Mouse (Mus musculus) retina, postnatal 1 day (tissue): ENCODE measurements at regions not wholly inside any gene's neighbourhood (a gene's known extent, or its start where the extent isn't known, plus 50 kb on each side); places are given as distances from the start of the nearest gene placed in this dataset.
A peak's percentile ranks its signal among the peaks of the same experiment; 100 is the strongest.
"Not testable (repeated sequence)": the region's sequence is repeated elsewhere in the genome, so short reads cannot be mapped to it uniquely, and the experiment has no call there.

ENCODE experiments used
- DNase-seq: peaks from one replicate; pipeline ENCODE4 v3.0.0-alpha.2; 2012

DNA sequence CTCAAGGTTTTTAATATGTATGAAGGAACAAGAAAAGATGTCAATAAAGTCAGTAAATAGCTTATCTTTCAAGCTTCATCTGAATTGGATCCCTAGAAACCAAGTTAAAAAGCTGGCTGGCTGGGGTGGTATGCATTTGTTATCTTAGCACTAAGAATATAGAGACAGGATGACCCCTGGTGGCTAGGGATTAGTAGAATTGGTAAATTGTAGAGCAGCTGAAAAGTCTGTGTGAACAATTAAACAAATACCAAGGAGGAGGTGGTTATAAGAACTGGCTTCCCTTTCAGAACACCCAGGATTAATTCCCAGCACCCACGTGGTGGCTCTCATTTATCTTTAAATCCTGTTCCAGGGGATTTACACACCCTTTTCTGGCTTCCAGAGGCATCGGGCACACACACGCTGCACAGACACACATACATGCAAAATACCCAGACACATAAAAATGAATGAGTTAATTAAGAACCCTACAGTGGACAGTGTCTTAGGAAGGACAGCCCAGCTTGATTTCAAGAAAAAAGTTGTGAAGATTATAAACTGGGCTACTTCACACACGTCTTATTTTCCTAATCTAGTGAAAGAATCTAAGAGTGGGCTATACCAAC is 170.5 kb downstream of the Pdzph1 start:
- peak; percentile 30 for DNase-seq

DNA sequence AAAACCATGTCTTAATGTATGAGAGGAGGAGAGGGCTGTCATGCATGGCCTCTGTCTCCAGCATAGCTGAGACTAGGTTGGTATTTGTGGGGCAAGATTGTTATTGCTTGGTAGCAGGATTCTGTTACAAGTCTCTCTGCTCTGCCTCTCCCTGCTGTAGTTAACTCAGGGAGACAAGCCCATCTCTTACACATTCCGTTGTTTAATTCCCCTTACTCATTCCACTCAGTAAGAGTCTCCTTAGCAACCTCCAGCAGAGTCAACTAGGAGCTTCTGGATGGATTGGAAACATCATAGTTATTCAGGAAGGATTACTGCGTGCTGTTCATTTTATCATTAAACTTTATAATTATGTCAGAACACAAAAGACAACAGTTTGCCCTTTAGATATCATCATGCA is 171.8 kb downstream of the Pdzph1 start:
- no peak for DNase-seq

DNA sequence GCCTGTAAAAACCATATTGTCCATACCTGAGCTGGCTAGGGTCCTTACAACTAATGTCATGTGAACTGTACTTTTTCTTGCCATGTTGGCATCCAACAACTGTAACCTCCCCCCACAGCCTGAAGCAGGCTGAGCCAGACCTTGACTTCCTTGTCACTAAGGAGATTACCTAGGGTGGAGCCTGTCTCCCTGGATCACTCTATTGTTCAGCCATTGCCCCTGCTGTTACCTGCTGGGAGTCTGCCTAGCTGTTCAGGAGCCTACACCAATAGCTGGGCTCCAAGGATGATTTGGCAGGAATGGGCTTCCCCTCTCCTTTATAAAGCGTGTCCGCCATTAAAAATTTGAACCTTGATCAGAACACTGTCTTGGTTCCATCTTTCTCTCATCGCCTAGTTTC is 215.7 kb downstream of the Pdzph1 start:
- not testable (repeated sequence) for DNase-seq

DNA sequence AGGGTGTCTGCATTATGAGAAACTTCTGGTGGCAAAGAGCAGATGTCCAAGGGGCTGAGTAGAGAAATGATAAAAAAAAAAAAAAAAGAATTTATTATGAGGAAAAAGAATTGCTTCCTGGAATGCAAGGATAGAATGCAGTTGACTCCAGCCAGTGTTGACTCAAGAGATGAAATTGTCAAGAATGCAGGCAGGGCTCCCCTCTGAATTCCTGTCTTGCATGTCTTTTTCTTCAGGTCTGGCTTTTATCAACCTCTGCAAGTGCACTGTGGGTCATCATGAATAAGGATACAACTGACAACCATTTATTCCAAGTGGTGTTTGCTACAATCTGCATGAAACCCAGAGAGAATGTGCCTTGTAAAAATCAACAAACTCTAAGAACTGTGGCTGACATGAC is 217.6 kb downstream of the Pdzph1 start:
- no peak for DNase-seq

DNA sequence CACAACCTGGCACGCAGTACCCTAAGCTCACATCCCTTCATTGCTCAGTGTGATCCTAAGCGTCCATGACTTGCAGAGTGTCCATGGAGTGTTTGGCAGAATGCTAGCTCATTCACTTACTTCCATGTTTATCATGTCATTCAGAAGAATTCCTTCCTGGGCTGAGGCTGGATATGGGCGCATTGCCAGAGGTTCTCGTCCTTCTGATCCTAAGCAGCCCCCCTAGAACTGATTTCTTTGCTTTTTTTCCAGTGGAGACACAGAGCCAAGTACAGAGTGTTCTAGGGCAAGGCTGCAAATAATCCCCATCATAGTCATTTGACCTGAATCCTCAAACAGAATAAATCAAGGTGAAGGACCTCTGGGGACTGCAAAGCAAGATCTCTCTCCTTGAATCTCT is 226.0 kb downstream of the Pdzph1 start:
- DNase-seq, result no peak

DNA sequence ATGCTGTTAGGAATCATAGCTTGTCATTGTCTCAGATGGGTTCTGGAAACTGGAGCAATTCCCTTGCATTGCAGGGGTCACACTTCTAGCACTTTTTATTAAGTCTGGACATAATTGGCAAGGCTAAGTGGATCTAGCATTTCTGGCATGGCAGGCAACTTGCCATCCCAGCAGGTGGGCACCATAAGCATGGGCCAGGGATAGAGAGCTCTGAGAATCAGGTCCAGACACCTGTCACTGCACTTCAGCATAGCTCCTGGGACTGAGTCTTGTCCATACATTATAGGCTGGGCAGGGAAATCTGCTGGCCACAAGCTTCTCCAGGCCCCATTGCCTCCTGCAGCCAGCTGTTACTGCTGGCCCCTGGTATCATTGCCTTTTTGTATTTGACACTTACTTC is 242.2 kb downstream of the Pdzph1 start:
- no peak for DNase-seq

DNA sequence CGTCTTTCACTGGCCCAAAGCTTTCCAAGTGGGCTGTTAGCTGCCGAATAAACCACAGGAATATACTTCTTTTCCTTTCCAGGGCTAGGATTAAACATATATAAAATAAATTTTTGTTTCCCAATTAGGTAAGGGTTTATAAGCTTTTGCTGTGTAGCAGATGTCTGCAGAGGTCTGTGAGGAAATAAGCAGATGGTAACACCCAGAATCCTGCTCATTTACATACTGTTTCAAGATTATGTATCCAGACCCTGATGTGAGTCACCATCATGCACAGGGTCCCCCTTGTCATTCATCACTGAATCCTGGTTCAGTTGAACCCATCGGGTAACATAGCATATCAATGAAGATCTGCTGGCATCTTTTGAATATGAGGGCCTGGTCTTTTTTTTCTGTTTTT is 242.9 kb downstream of the Pdzph1 start:
- DNase-seq, result no peak

DNA sequence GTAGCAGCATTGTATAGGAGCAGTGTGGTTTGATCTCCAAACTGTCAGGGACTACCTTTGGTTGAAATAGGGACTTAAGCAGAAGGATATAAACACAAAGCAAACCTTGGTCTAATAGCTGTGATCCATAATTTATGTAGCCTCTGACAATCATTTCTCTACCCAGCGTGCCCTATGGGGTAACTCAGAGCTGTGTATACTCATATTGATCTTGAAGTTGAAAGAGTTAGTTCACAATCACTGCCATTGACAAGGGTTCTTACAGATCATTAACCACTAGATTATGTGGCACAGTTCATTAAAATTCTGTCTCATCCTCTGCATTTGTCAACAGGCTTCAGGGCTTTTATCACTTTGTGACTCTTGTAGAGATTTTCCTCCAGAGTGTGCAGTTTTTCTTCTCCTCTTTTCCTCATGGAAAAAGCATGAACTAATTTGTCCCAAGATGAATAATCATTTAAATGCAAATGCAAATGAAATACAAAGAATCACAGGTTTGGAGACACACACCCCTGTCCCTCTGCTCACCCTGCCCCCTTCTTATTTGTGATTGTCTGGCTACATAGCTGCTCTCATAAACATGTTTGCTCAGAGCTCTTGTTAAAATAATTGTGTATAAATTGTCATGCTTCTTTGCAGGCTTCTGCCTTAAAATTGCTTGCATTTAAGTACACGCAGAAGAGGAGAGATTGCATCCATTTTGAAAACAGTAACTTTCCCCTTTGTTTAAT is 280.3 kb downstream of the Pdzph1 start:
- DNase-seq, result no peak

DNA sequence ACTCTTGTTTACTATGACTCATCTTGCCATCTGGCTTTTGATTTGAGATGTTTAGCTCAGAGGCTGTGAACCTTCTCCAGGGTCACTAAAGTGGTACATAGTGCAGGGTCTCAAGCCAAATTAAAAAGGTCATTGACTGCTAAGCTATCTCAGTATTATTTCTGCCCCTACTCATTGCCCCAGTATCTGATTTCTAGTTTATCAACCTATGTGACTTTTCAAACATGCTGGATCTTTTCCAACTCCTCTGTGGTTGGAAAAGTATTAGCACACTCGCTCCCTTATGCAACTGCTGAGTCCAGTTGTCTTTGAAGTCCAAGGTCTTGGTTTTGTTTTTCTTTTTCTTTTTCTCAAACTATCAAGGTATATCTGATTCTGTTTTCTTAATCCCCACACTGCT is 301.0 kb downstream of the Pdzph1 start:
- no peak for DNase-seq

DNA sequence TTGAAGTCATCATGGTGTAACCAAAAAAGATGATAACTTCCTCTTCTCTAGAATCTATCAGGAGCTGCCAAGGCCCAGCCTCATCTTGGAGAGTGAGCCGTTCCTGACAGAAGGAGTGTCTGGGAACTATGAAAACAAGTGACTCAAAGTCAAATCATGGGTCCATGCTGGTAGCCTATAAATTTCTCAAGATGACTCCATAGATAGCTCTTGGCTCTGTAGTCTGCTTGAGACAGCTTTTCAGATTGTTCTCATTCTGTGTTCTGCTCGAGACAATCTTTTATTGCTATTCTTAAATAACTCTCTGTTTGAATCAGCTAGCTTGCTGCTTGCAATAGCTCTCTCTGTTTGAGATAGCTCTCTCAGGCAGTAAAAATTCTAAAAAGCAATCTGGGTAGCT is 318.9 kb downstream of the Pdzph1 start:
- DNase-seq, result no peak

DNA sequence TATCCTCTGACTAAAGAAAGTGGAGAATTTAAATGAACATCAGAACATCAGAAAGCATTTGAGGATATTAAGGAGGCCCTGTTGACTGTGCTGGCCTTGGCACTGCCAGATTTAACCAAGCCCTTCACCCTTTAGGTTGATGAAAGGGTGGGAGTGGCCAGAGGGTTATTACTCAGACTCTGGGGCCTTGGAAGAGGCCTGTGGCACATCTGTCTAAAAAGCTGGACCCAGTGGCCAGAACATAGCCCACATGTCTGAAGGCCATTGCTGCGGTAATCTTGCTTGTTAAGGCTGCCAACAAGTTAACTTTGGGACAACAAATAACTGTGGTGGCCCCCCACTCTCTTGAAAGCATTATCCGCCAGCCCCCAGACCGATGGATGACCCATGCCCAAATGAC is 323.1 kb downstream of the Pdzph1 start:
- DNase-seq, result no peak

DNA sequence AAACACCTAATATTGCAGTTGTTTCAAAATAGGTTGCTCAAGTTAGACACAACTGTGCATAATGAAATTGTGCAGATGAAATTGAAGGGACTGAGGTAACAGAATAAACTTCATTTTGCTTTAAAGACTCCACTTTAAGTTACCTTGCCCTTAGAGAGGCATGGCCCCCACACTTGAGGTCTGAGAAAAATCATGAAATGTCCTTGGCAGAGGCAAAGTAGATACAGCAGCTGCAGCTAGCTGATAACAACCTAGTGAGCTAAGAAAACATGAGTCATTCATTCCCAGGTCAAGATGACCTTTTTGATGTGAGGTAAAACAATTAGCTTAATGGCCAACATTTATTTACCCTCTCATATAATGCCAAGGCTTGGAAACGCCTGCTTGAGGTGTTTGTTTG is 347.4 kb downstream of the Pdzph1 start:
- DNase-seq, result no peak

DNA sequence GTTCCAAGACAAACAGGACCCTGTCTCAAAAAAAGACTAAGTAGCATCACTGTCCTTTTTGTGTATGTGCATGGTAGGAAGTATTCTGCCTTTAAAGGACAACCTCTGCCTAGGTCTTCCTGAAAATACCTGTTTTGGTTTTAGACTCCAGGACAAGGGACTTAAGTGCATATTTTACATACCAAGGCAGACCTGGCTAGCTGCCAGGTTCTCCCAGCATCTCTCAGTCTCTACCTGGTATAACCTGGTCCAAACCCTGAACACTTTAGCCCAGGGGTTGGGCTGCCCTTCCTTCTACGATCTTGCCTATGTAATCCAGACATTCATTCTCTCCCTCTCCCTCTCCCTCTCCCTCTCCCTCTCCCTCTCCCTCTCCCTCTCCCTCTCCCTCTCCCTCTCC is 348.9 kb downstream of the Pdzph1 start:
- no peak for DNase-seq

DNA sequence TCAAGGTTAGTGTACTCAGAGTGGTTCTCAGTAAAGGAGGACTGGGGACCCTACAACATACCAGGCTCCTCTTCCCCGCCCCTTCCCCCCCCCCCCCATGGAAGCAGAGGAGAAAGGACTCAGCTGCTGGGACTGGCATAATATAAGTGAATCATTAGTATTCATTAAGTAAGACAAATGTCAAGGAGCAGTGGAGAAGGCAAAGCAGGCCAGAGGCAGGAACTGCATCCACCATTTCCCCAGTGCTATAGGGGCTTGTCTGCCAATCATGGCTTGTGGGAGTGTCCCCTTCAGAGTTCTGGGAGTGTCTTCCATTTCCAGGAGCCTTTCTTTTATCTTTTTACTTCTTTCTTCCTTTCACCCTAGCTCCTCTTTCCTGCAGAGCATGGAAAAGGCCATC is 392.3 kb downstream of the Pdzph1 start:
- DNase-seq, result no peak

DNA sequence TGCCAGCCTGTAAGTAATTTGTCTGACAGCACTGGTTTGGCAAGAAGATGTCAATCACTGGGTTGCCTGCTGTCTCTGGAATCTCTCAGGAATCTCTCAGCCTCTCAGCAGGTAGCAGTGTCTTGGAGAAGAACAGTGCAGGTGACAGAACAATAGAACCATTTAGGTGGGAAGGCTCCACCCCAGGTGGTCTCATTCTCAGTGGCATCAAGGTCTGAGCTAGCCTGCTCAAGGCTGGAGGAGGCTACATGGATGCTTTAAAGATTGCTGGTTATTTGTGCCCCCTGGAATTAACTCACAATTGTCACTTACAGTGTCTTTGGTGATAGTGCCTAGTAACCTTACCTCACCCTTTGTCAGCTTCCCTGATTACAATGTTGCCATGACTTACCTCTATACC is 394.5 kb downstream of the Pdzph1 start:
- DNase-seq, result no peak

DNA sequence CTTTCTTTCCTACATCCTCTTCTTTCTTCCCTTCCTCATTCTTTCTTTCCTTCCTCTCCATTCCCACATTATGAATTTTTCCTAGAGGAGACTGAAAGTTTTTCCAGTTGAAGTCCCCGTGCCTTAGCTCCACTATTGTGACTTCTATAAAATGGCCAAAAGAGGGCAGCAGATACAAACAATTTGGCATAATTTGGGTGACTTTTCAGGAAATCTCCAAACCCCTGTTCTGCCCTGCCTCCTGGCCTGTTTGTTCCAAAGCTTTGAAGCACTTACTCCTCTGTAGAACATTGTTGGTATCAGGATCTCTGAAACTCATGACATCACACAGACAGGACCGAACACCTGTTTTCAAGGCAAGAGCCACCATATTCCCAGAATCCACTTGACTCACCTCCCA is 403.2 kb downstream of the Pdzph1 start:
- DNase-seq, result peak; percentile 32

DNA sequence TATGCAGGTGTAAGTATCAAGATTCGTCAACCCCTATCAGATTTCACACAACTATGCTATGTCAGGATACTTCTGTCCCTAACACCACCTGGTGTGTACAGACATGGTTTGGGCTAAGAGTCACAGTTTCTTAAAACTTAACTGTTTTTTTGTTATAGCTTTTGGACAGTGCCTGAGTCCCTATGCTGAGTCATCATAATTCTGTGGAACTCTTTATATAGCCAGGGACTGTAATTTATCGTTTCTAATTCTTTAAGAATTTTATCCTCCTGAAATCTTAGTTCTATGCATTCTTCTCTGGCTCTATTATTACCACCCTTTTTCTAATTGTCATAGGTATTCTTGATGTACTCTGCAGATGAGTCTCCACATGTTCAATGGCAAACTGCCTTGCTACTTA is 418.3 kb downstream of the Pdzph1 start:
- no peak for DNase-seq
